Mouse (Mus musculus) c-Kit-negative CD71-positive TER-119-positive erythroid progenitor cells, embryonic 14.5 days (primary cell): ENCODE results near the gene Ccdc18.
"Not testable (repeated sequence)": the region's sequence is repeated elsewhere in the genome, so short reads cannot be mapped to it uniquely, and the experiment has no call there.

ENCODE experiments used
- DNase-seq: peaks from one replicate; pipeline ENCODE4 v3.0.0-alpha.2; 2013; ENCODE audit warnings: low read depth, low spot score

Gene Ccdc18

GRCm38 (mm10) chr5:108255259-108255658, 122.6 kb downstream of the Ccdc18 start:
- no peak for DNase-seq

GRCm38 (mm10) chr5:108262722-108263121, 130.0 kb downstream of the Ccdc18 start:
- DNase-seq: peak; percentile 53

GRCm38 (mm10) chr5:108263785-108264184, 131.1 kb downstream of the Ccdc18 start:
- DNase-seq: not testable (repeated sequence)

GRCm38 (mm10) chr5:108266990-108267389, 134.3 kb downstream of the Ccdc18 start:
- DNase-seq: no peak

- peak; percentile 80 for DNase-seq
Observed at GRCm38 (mm10) chr5:108268127-108269062, 135.7 kb downstream of the Ccdc18 start, which contains the start of gene Dr1. Gene Dr1, plus strand, starts transcription at chr5:108268897.

GRCm38 (mm10) chr5:108269063-108269810, 136.6 kb downstream of the Ccdc18 start:
- DNase-seq: peak; percentile 34

- peak; percentile 32 for DNase-seq
Observed at GRCm38 (mm10) chr5:108269811-108270151, 137.1 kb downstream of the Ccdc18 start.

GRCm38 (mm10) chr5:108270415-108270814, 137.7 kb downstream of the Ccdc18 start:
- DNase-seq: peak; percentile 34

GRCm38 (mm10) chr5:108271345-108271744, 138.7 kb downstream of the Ccdc18 start:
- DNase-seq: not testable (repeated sequence)
